Mouse (Mus musculus) thymus, adult 18-20 months (tissue): ENCODE data around the gene Rsph14.

ENCODE experiments used
- DNase-seq, 2 experiments: peaks; one replicate each; pipeline ENCODE4 v3.0.0; 2022; ENCODE audit warnings: mixed read lengths in 2 of 2

The Rsph14 gene

GRCm38 (mm10) chr10:74932487-74932886 is 99.9 kb downstream of the Rsph14 start:
- DNase-seq, result no peak

- no peak for DNase-seq
Measured at GRCm38 (mm10) chr10:74931631-74932030, 100.8 kb downstream of the Rsph14 start.

- no peak for DNase-seq
Measured at GRCm38 (mm10) chr10:74930541-74930940, 101.8 kb downstream of the Rsph14 start.

GRCm38 (mm10) chr10:74929578-74929977 is 102.8 kb downstream of the Rsph14 start:
- DNase-seq, result no peak

GRCm38 (mm10) chr10:74928276-74928675 is 104.1 kb downstream of the Rsph14 start:
- DNase-seq, result no peak

GRCm38 (mm10) chr10:74925324-74925723 is 107.1 kb downstream of the Rsph14 start:
- no peak for DNase-seq

GRCm38 (mm10) chr10:74924274-74924673 is 108.1 kb downstream of the Rsph14 start:
- DNase-seq, result no peak

GRCm38 (mm10) chr10:74922763-74923162 is 109.6 kb downstream of the Rsph14 start:
- no peak for DNase-seq

GRCm38 (mm10) chr10:74921614-74922013 is 110.8 kb downstream of the Rsph14 start:
- DNase-seq, result no peak

- DNase-seq, result peak; percentile 35 to 50
Measured at GRCm38 (mm10) chr10:74920853-74921567, 111.4 kb downstream of the Rsph14 start.

GRCm38 (mm10) chr10:74919277-74919676 is 113.1 kb downstream of the Rsph14 start:
- no peak for DNase-seq

GRCm38 (mm10) chr10:74908431-74908830 is 124.0 kb downstream of the Rsph14 start:
- no peak for DNase-seq
